12 mouse cellular contexts compared by ENCODE assay signal in genomic region chr6:83122961-83123360, GRCm38 (mm10). TPM values are rescaled to one million over a fixed set of nuclear protein-coding genes. Genes with fewer than 3 reads are reported as not detected.
DNase-seq lines count a peak whose midpoint lies in the region; ATAC-seq and TF ChIP-seq lines count a peak whose summit lies in the region.
"Had no signal": no experiment of that assay in that cellular context is flagged by ENCODE, and none has a peak within 500 bp of the region (broad histone marks: within the 10 kb centered on the region; RNA-seq: fewer than 3 reads in every experiment).

No protein-coding gene starts in this region.

- no peak for TF ChIP-seq POLR2A in limb, embryonic 14.5 days (IDR thresholded peaks at IDR 0.05; ENCODE audit: borderline replicate concordance, extremely low read depth, insufficient read depth, insufficient read length)

- ATAC-seq in neural tube, embryonic 11.5 days (ENCODE audit: insufficient read depth, low FRiP score, low TSS enrichment) = no peak
- no peak for ATAC-seq in limb, embryonic 14.5 days (ENCODE audit: low FRiP score, low read depth)
- ATAC-seq in neural tube, embryonic 15.5 days (ENCODE audit: low FRiP score) = no peak

- H3K36me3 ChIP-seq in heart, embryonic 10.5 days = peaks cover 18% of the 10 kb centered on the region
- peaks cover 5% of the 10 kb centered on the region for H3K36me3 ChIP-seq in neural tube, embryonic 11.5 days (ENCODE audit: control insufficient read depth, insufficient read depth, low read length)
- peaks cover 23% of the 10 kb centered on the region for H3K36me3 ChIP-seq in limb, embryonic 14.5 days (ENCODE audit: control insufficient read depth, insufficient read depth, low read length)
- H3K36me3 ChIP-seq in neural tube, embryonic 15.5 days = peaks cover 19% of the 10 kb centered on the region

- H3K27ac ChIP-seq in heart, embryonic 10.5 days = no peak overlapping the region
- no peak overlapping the region for H3K27ac ChIP-seq in neural tube, embryonic 11.5 days (ENCODE audit: low read depth, low read length)
- H3K27ac ChIP-seq in limb, embryonic 14.5 days (replicated peaks; ENCODE audit: low read depth, low read length) = no peak overlapping the region
- H3K27ac ChIP-seq in neural tube, embryonic 15.5 days (replicated peaks) = no peak overlapping the region; the same call in 1 of the 2 replicates

- 88% methylated on average over 5 of the region's 5 CpGs for WGBS in heart, embryonic 10.5 days
- 77% methylated on average over 5 of the region's 5 CpGs for WGBS in neural tube, embryonic 11.5 days
- 78% methylated on average over 5 of the region's 5 CpGs for WGBS in limb, embryonic 14.5 days
- WGBS in neural tube, embryonic 15.5 days = 69% methylated on average over 5 of the region's 5 CpGs

- no peak for DNase-seq in heart, embryonic 10.5 days (ENCODE audit: low spot score)
- no peak for DNase-seq in heart, adult 18-20 months
- no peak for DNase-seq in neural tube, embryonic 11.5 days (ENCODE audit: low spot score)
- no peak for DNase-seq in neural tube, embryonic 10.5 days (ENCODE audit: extremely low spot score, low spot score)
- DNase-seq in limb, embryonic 14.5 days (ENCODE audit: low spot score) = no peak
- no peak for DNase-seq in urinary bladder, adult 18-20 months (ENCODE audit: low spot score in 2 of 2)
- DNase-seq in embryo, embryonic 9.5 days (ENCODE audit: extremely low spot score) = no peak
- DNase-seq: cerebellum, adult 18-20 months; kidney, postnatal 36 days; lung, postnatal 14 days; retina, postnatal 1 day had no signal

- peak overlapping the region; percentile 93 for H3K4me2 ChIP-seq in neural tube, embryonic 11.5 days (ENCODE audit: low read depth)
- peak overlapping the region; percentile 96 for H3K4me2 ChIP-seq in limb, embryonic 14.5 days (replicated peaks; ENCODE audit: low read depth, low read length, severe bottlenecking)
- H3K4me2 ChIP-seq in neural tube, embryonic 15.5 days = peak overlapping the region; percentile 97

- H3K27me3 ChIP-seq in heart, embryonic 10.5 days (ENCODE audit: insufficient read depth, poor library complexity, severe bottlenecking) = no peaks in the 10 kb centered on the region
- H3K27me3 ChIP-seq in neural tube, embryonic 11.5 days (ENCODE audit: control insufficient read depth, insufficient read depth, low read length) = no peaks in the 10 kb centered on the region
- no peaks in the 10 kb centered on the region for H3K27me3 ChIP-seq in limb, embryonic 14.5 days (ENCODE audit: control insufficient read depth, insufficient read depth, low read length)
- no peaks in the 10 kb centered on the region for H3K27me3 ChIP-seq in neural tube, embryonic 15.5 days (replicated peaks)

- H3K9ac ChIP-seq in neural tube, embryonic 11.5 days (ENCODE audit: low read length) = no peak overlapping the region; the same call in 1 of the 2 replicates
- no peak overlapping the region for H3K9ac ChIP-seq in limb, embryonic 14.5 days (ENCODE audit: low read depth, low read length, severe bottlenecking)
- no peak overlapping the region; the same call in 1 of the 2 replicates for H3K9ac ChIP-seq in neural tube, embryonic 15.5 days (replicated peaks)

- H3K4me3 ChIP-seq in heart, embryonic 10.5 days = peak overlapping the region; percentile 91; the same call in 1 of the 2 replicates
- H3K4me3 ChIP-seq in neural tube, embryonic 11.5 days (ENCODE audit: low read depth, low read length) = peak overlapping the region; percentile 81
- H3K4me3 ChIP-seq in limb, embryonic 14.5 days (replicated peaks; ENCODE audit: low read length) = 0 out of 2 replicates have a peak overlapping the region, but pooled peaks have one; percentile 73
- no peak overlapping the region; the same call in 1 of the 2 replicates for H3K4me3 ChIP-seq in neural tube, embryonic 15.5 days (replicated peaks)

- H3K9me3 ChIP-seq in heart, embryonic 10.5 days = no peaks in the 10 kb centered on the region
- H3K9me3 ChIP-seq in neural tube, embryonic 11.5 days (ENCODE audit: control insufficient read depth, low read length) = no peaks in the 10 kb centered on the region
- H3K9me3 ChIP-seq in limb, embryonic 14.5 days (ENCODE audit: control insufficient read depth, low read length) = no peaks in the 10 kb centered on the region
- H3K9me3 ChIP-seq in neural tube, embryonic 15.5 days (replicated peaks) = no peaks in the 10 kb centered on the region

- H3K4me1 ChIP-seq in heart, embryonic 10.5 days = peaks cover 50% of the 10 kb centered on the region
- H3K4me1 ChIP-seq in neural tube, embryonic 11.5 days (ENCODE audit: control insufficient read depth, insufficient read depth, low read length) = peaks cover 28% of the 10 kb centered on the region
- H3K4me1 ChIP-seq in limb, embryonic 14.5 days (ENCODE audit: control insufficient read depth, insufficient read depth, low read length) = peaks cover 31% of the 10 kb centered on the region
- H3K4me1 ChIP-seq in neural tube, embryonic 15.5 days = peaks cover 49% of the 10 kb centered on the region

RNA-seq across cellular contexts. Expression of gene Wbp1, which starts 1.6 kb away (rescaled TPM):
- 101 and 113 TPM in 2 replicates for polyA plus RNA-seq in heart, embryonic 10.5 days (2016; fragmentation: Nextera tagmentation; extraction: Ambion mirVana)
- 10 to 100 TPM; 68.8 to 74.6 TPM for total RNA-seq in heart, adult 18-20 months (2021)
- polyA plus RNA-seq in neural tube, embryonic 11.5 days (2014; fragmentation: Nextera tagmentation; extraction: Ambion mirVana) = 169 and 177 TPM in 2 replicates
- 191 and 267 TPM in 2 replicates for polyA plus RNA-seq in limb, embryonic 14.5 days (2012; rRNA removed)
- polyA plus RNA-seq in limb, embryonic 14.5 days (2014; fragmentation: Nextera tagmentation; extraction: Ambion mirVana) = 83.0 and 104 TPM in 2 replicates
- 146 and 155 TPM in 2 replicates for polyA plus RNA-seq in neural tube, embryonic 15.5 days (2015; fragmentation: Nextera tagmentation; extraction: Ambion mirVana)

RNA-seq across cellular contexts. Expression of gene Ino80b, which starts 2.3 kb away (rescaled TPM):
- 11.4 and 16.1 TPM in 2 replicates for polyA plus RNA-seq in heart, embryonic 10.5 days (2016; fragmentation: Nextera tagmentation; extraction: Ambion mirVana)
- total RNA-seq in heart, adult 18-20 months (2021) = 10 to 100 TPM; 11.9 to 15.7 TPM
- 19.8 and 23.4 TPM in 2 replicates for polyA plus RNA-seq in neural tube, embryonic 11.5 days (2014; fragmentation: Nextera tagmentation; extraction: Ambion mirVana)
- polyA plus RNA-seq in limb, embryonic 14.5 days (2012; rRNA removed) = 35.9 and 36.8 TPM in 2 replicates
- polyA plus RNA-seq in limb, embryonic 14.5 days (2014; fragmentation: Nextera tagmentation; extraction: Ambion mirVana) = 14.7 and 14.9 TPM in 2 replicates
- 12.0 and 12.3 TPM in 2 replicates for polyA plus RNA-seq in neural tube, embryonic 15.5 days (2015; fragmentation: Nextera tagmentation; extraction: Ambion mirVana)

RNA-seq across cellular contexts. Expression of gene Mogs, which starts 7.7 kb away (rescaled TPM):
- 24.5 and 42.5 TPM in 2 replicates for polyA plus RNA-seq in heart, embryonic 10.5 days (2016; fragmentation: Nextera tagmentation; extraction: Ambion mirVana)
- total RNA-seq in heart, adult 18-20 months (2021) = 10 to 100 TPM in 1 of 2 experiments, 1 to 10 TPM in 1; 9.3 to 10.3 TPM
- 30.5 and 31.9 TPM in 2 replicates for polyA plus RNA-seq in neural tube, embryonic 11.5 days (2014; fragmentation: Nextera tagmentation; extraction: Ambion mirVana)
- 95.2 and 116 TPM in 2 replicates for polyA plus RNA-seq in limb, embryonic 14.5 days (2012; rRNA removed)
- polyA plus RNA-seq in limb, embryonic 14.5 days (2014; fragmentation: Nextera tagmentation; extraction: Ambion mirVana) = 47.1 and 50.9 TPM in 2 replicates
- 26.1 and 31.3 TPM in 2 replicates for polyA plus RNA-seq in neural tube, embryonic 15.5 days (2015; fragmentation: Nextera tagmentation; extraction: Ambion mirVana)

RNA-seq across cellular contexts. Expression of gene Rtkn, which starts 12.3 kb away (rescaled TPM):
- polyA plus RNA-seq in heart, embryonic 10.5 days (2016; fragmentation: Nextera tagmentation; extraction: Ambion mirVana) = 18.4 and 24.4 TPM in 2 replicates
- 1 to 10 TPM; 3.5 to 5.9 TPM for total RNA-seq in heart, adult 18-20 months (2021)
- polyA plus RNA-seq in neural tube, embryonic 11.5 days (2014; fragmentation: Nextera tagmentation; extraction: Ambion mirVana) = 20.6 and 22.1 TPM in 2 replicates
- 151 and 218 TPM in 2 replicates for polyA plus RNA-seq in limb, embryonic 14.5 days (2012; rRNA removed)
- 40.7 and 46.2 TPM in 2 replicates for polyA plus RNA-seq in limb, embryonic 14.5 days (2014; fragmentation: Nextera tagmentation; extraction: Ambion mirVana)
- 17.1 and 23.7 TPM in 2 replicates for polyA plus RNA-seq in neural tube, embryonic 15.5 days (2015; fragmentation: Nextera tagmentation; extraction: Ambion mirVana)

RNA-seq across cellular contexts. Expression of gene Mrpl53, which starts 14.1 kb away (rescaled TPM):
- polyA plus RNA-seq in heart, embryonic 10.5 days (2016; fragmentation: Nextera tagmentation; extraction: Ambion mirVana) = 157 and 167 TPM in 2 replicates
- total RNA-seq in heart, adult 18-20 months (2021) = 100 to 1,000 TPM; 124 to 135 TPM
- polyA plus RNA-seq in neural tube, embryonic 11.5 days (2014; fragmentation: Nextera tagmentation; extraction: Ambion mirVana) = 118 and 123 TPM in 2 replicates
- polyA plus RNA-seq in limb, embryonic 14.5 days (2012; rRNA removed) = 101 and 112 TPM in 2 replicates
- 124 and 125 TPM in 2 replicates for polyA plus RNA-seq in limb, embryonic 14.5 days (2014; fragmentation: Nextera tagmentation; extraction: Ambion mirVana)
- 121 and 123 TPM in 2 replicates for polyA plus RNA-seq in neural tube, embryonic 15.5 days (2015; fragmentation: Nextera tagmentation; extraction: Ambion mirVana)
